8 mouse cellular contexts compared by ENCODE assay signal in the genomic region with DNA sequence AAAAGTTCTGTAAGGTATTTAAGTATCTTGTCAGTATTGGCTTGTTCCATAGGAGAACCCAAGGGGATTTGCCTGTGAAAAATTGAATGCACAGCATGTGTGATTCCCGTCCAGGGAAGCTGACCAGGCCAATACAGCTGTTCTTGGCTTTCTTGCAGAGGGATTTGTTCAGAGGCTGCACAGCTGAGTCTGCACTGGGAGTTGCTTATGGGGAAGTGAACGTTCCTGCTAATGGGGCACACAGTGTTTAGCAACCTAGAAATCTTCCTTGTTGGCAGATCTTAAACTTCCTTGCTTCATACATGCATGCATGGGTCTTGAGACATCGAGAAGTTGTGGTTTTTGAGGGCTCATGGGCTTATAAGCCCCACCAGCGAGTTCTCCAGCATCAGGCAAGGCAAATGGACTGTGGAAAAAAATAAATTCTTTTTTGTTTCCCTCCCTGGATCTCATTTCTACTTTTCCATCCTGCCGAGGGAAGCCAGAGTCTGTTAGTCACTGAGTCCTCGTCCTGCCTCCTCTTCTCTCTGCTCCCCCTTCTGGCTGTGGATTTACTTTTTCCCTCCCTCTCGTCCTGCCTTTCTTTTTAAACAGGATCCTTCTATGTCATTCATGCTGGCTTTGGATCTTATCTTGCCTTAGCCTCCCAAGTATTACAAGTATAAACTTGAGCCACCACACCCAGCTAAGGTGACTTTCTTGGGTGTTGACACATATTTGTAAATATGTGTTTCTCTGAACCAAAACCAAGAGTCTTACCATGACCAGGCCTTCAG. TPM values are rescaled to one million over a fixed set of nuclear protein-coding genes. Genes with fewer than 3 reads are reported as not detected.
A peak's percentile ranks its signal among the peaks of the same experiment; 100 is the strongest.
DNase-seq lines count a peak whose midpoint lies in the region; ATAC-seq and TF ChIP-seq lines count a peak whose summit lies in the region.

No protein-coding gene starts in this region.

- H3K27ac ChIP-seq in forebrain, embryonic 12.5 days: 0 out of 2 replicates have a peak overlapping the region, but pooled peaks have one; percentile 8
- H3K27ac ChIP-seq in forebrain, embryonic 16.5 days (ENCODE audit: low read length): no peak overlapping the region
- no peak overlapping the region for H3K27ac ChIP-seq in midbrain, postnatal 0 days (ENCODE audit: low read depth, low read length)
- H3K27ac ChIP-seq in midbrain, embryonic 10.5 days (replicated peaks): no peak overlapping the region
- peak overlapping the region; percentile 78 for H3K27ac ChIP-seq in limb, embryonic 15.5 days

- no peak overlapping the region for H3K9ac ChIP-seq in forebrain, embryonic 12.5 days
- H3K9ac ChIP-seq in forebrain, embryonic 16.5 days (replicated peaks; ENCODE audit: low read depth, low read length): no peak overlapping the region
- no peak overlapping the region for H3K9ac ChIP-seq in midbrain, postnatal 0 days (replicated peaks; ENCODE audit: low read length, poor library complexity, severe bottlenecking)
- no peak overlapping the region for H3K9ac ChIP-seq in limb, embryonic 15.5 days

- no peak for DNase-seq in midbrain, postnatal 0 days (ENCODE audit: low spot score)
- DNase-seq in midbrain, embryonic 10.5 days (ENCODE audit: low spot score): no peak
- peak; percentile 36 for DNase-seq in skeletal muscle tissue, adult 2 months (ENCODE audit: low read depth, low spot score)
- no peak for DNase-seq in kidney, postnatal 36 days
- DNase-seq in cerebellum, postnatal 10 days: no peak

- no peak overlapping the region for H3K4me3 ChIP-seq in forebrain, embryonic 12.5 days (replicated peaks)
- H3K4me3 ChIP-seq in forebrain, embryonic 16.5 days (replicated peaks; ENCODE audit: low read length): no peak overlapping the region
- H3K4me3 ChIP-seq in midbrain, postnatal 0 days (ENCODE audit: low read depth, low read length): no peak overlapping the region
- H3K4me3 ChIP-seq in midbrain, embryonic 10.5 days: no peak overlapping the region
- no peak overlapping the region for H3K4me3 ChIP-seq in limb, embryonic 15.5 days

- TF ChIP-seq CTCF in midbrain, postnatal 0 days (IDR thresholded peaks at IDR 0.05): peak; percentile 28; the same call in 1 of the 2 replicates

- no peaks in the 10 kb centered on the region for H3K36me3 ChIP-seq in forebrain, embryonic 12.5 days (replicated peaks)
- H3K36me3 ChIP-seq in forebrain, embryonic 16.5 days (ENCODE audit: control insufficient read depth, insufficient read depth): no peaks in the 10 kb centered on the region
- no peaks in the 10 kb centered on the region for H3K36me3 ChIP-seq in midbrain, postnatal 0 days (ENCODE audit: insufficient read depth, low read length)
- no peaks in the 10 kb centered on the region for H3K36me3 ChIP-seq in midbrain, embryonic 10.5 days
- 0 out of 2 replicates have a peak, but pooled peaks cover under 1% of the 10 kb centered on the region for H3K36me3 ChIP-seq in limb, embryonic 15.5 days

- H3K4me2 ChIP-seq in forebrain, embryonic 12.5 days: no peak overlapping the region
- H3K4me2 ChIP-seq in forebrain, embryonic 16.5 days (ENCODE audit: low read length): no peak overlapping the region
- no peak overlapping the region for H3K4me2 ChIP-seq in midbrain, postnatal 0 days (ENCODE audit: low read depth, low read length, poor library complexity, severe bottlenecking)
- no peak overlapping the region for H3K4me2 ChIP-seq in limb, embryonic 15.5 days

- no peaks in the 10 kb centered on the region for H3K9me3 ChIP-seq in forebrain, embryonic 12.5 days
- no peaks in the 10 kb centered on the region for H3K9me3 ChIP-seq in forebrain, embryonic 16.5 days (ENCODE audit: control insufficient read depth, low read length)
- no peaks in the 10 kb centered on the region for H3K9me3 ChIP-seq in midbrain, postnatal 0 days (ENCODE audit: low read length)
- 0 out of 2 replicates have a peak, but pooled peaks cover 5% of the 10 kb centered on the region for H3K9me3 ChIP-seq in midbrain, embryonic 10.5 days (replicated peaks)
- H3K9me3 ChIP-seq in limb, embryonic 15.5 days: no peaks in the 10 kb centered on the region

- no peaks in the 10 kb centered on the region for H3K4me1 ChIP-seq in forebrain, embryonic 12.5 days
- no peaks in the 10 kb centered on the region for H3K4me1 ChIP-seq in forebrain, embryonic 16.5 days (replicated peaks; ENCODE audit: control insufficient read depth, insufficient read depth, low read length)
- H3K4me1 ChIP-seq in midbrain, postnatal 0 days (ENCODE audit: insufficient read depth, low read length): no peaks in the 10 kb centered on the region
- H3K4me1 ChIP-seq in midbrain, embryonic 10.5 days: 0 out of 2 replicates have a peak, but pooled peaks cover 3% of the 10 kb centered on the region
- peaks cover 11% of the 10 kb centered on the region; the same call in 1 of the 2 replicates for H3K4me1 ChIP-seq in limb, embryonic 15.5 days

- H3K27me3 ChIP-seq in forebrain, embryonic 12.5 days: no peaks in the 10 kb centered on the region
- H3K27me3 ChIP-seq in forebrain, embryonic 16.5 days (replicated peaks; ENCODE audit: control insufficient read depth, insufficient read depth, low read length): no peaks in the 10 kb centered on the region
- H3K27me3 ChIP-seq in midbrain, postnatal 0 days (ENCODE audit: insufficient read depth, low read length): no peaks in the 10 kb centered on the region; the same call in 1 of the 2 replicates
- peaks cover 5% of the 10 kb centered on the region for H3K27me3 ChIP-seq in midbrain, embryonic 10.5 days (ENCODE audit: low read depth, poor library complexity, severe bottlenecking)
- no peaks in the 10 kb centered on the region for H3K27me3 ChIP-seq in limb, embryonic 15.5 days

- no peak for ATAC-seq in forebrain, embryonic 12.5 days (ENCODE audit: low FRiP score)
- no peak for ATAC-seq in forebrain, embryonic 16.5 days
- no peak for ATAC-seq in midbrain, postnatal 0 days (ENCODE audit: low FRiP score)
- no peak for ATAC-seq in limb, embryonic 15.5 days (ENCODE audit: insufficient number of reproducible peaks, low FRiP score, low TSS enrichment, low read depth)

- WGBS in forebrain, embryonic 12.5 days: 45% methylated on average over 7 of the region's 7 CpGs
- WGBS in forebrain, embryonic 16.5 days: 38% methylated on average over 7 of the region's 7 CpGs
- 37% methylated on average over 7 of the region's 7 CpGs for WGBS in midbrain, postnatal 0 days
- 45% methylated on average over 7 of the region's 7 CpGs for WGBS in midbrain, embryonic 10.5 days
- WGBS in limb, embryonic 15.5 days: 30% methylated on average over 7 of the region's 7 CpGs

RNA-seq across cellular contexts. Expression of a gene that starts 19.3 kb away (rescaled TPM):
- polyA plus RNA-seq in forebrain, embryonic 12.5 days (2016; fragmentation: Nextera tagmentation; extraction: Ambion mirVana): 32.0 and 34.1 TPM in 2 replicates
- polyA plus RNA-seq in forebrain, embryonic 16.5 days (2015; fragmentation: Nextera tagmentation; extraction: Ambion mirVana): 32.6 and 36.7 TPM in 2 replicates
- 38.9 and 42.9 TPM in 2 replicates for total RNA-seq in midbrain, postnatal 0 days (2014; rRNA removed)
- 22.5 and 26.2 TPM in 2 replicates for polyA plus RNA-seq in midbrain, postnatal 0 days (2015; fragmentation: Nextera tagmentation; extraction: Ambion mirVana)
- polyA plus RNA-seq in midbrain, embryonic 10.5 days (2016; fragmentation: Nextera tagmentation; extraction: Ambion mirVana): 38.8 and 40.9 TPM in 2 replicates
- 36.8 and 37.3 TPM in 2 replicates for polyA plus RNA-seq in limb, embryonic 15.5 days (2015; fragmentation: Nextera tagmentation; extraction: Ambion mirVana)

RNA-seq across cellular contexts. Expression of a gene that starts 19.4 kb away (rescaled TPM):
- 17.7 and 20.5 TPM in 2 replicates for polyA plus RNA-seq in forebrain, embryonic 12.5 days (2016; fragmentation: Nextera tagmentation; extraction: Ambion mirVana)
- 8.4 and 10.2 TPM in 2 replicates for polyA plus RNA-seq in forebrain, embryonic 16.5 days (2015; fragmentation: Nextera tagmentation; extraction: Ambion mirVana)
- total RNA-seq in midbrain, postnatal 0 days (2014; rRNA removed): 5.1 and 5.6 TPM in 2 replicates
- polyA plus RNA-seq in midbrain, postnatal 0 days (2015; fragmentation: Nextera tagmentation; extraction: Ambion mirVana): 3.0 and 4.5 TPM in 2 replicates
- polyA plus RNA-seq in midbrain, embryonic 10.5 days (2016; fragmentation: Nextera tagmentation; extraction: Ambion mirVana): 27.1 and 27.3 TPM in 2 replicates
- polyA plus RNA-seq in limb, embryonic 15.5 days (2015; fragmentation: Nextera tagmentation; extraction: Ambion mirVana): 13.2 and 13.3 TPM in 2 replicates

RNA-seq across cellular contexts. Expression of a gene that starts 33.3 kb away (rescaled TPM):
- polyA plus RNA-seq in forebrain, embryonic 12.5 days (2016; fragmentation: Nextera tagmentation; extraction: Ambion mirVana): 0.96 and 1.6 TPM in 2 replicates
- 0.48 and 0.52 TPM in 2 replicates for polyA plus RNA-seq in forebrain, embryonic 16.5 days (2015; fragmentation: Nextera tagmentation; extraction: Ambion mirVana)
- total RNA-seq in midbrain, postnatal 0 days (2014; rRNA removed): 0.55 and 0.71 TPM in 2 replicates
- 0.74 and 1.1 TPM in 2 replicates for polyA plus RNA-seq in midbrain, postnatal 0 days (2015; fragmentation: Nextera tagmentation; extraction: Ambion mirVana)
- 1.0 and 1.2 TPM in 2 replicates for polyA plus RNA-seq in midbrain, embryonic 10.5 days (2016; fragmentation: Nextera tagmentation; extraction: Ambion mirVana)
- polyA plus RNA-seq in limb, embryonic 15.5 days (2015; fragmentation: Nextera tagmentation; extraction: Ambion mirVana): 0.56 and 0.68 TPM in 2 replicates

Comparison
In these comparisons a context has a peak if more than half of its experiments do, and no peak if none do; other contexts are left out.
1. H3K27ac ChIP-seq: peak in forebrain, embryonic 12.5 days (single experiment) and limb, embryonic 15.5 days (single experiment); none in forebrain, embryonic 16.5 days (single experiment), midbrain, postnatal 0 days (single experiment) and midbrain, embryonic 10.5 days (single experiment).